Mouse (Mus musculus): ENCODE measurements around the gene Stap2. TPM values are rescaled to one million over a fixed set of nuclear protein-coding genes. Genes with fewer than 3 reads are reported as not detected.

The Stap2 gene
- polyA plus RNA-seq, 1 experiment from 2014 or later, result 25.9 TPM

DNA sequence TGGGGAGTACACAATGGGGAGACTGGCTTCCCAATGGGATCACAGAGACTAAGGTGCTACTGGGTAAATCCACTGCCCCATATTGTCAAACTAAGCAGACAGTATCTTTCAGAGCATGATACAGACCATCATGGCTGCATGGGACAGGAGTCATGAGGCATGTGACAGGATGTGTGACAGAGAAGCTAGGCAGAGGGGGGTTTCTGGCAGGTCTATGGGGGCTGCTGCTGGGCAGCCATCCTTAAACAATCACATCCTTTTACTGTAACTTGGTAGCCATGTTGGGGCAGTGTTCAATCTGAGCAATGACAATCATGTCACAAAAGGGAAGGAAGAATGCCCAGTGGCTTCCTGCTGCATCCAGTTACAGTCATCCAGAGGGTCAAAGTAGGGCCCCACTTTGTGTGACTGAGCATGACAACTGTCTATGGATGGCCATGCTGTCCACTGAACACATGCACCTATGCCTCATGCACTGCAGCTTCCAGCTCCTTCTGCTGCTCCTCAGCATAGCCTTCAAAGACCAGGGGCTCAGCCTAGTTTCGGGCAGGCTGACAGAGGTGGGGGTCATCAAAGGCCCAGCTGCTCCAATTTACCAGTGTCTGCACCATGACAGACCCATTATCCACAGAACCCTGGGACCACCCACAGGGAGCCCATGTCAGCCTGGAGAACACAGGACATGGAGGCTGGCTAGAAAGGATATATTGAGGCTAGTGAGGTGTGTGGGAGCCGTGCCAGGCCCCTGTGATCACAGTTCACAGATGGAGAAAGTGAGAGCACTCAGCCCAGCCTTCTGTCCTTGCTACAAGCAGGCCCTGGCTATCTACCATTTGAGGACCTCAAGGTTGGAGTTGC lies 17.0 kb upstream of the Stap2 start:
- ATAC-seq (replicated peaks; ENCODE audit: low FRiP score, low TSS enrichment, low read depth) (no peak), DNase-seq (ENCODE audit: low spot score) (no peak)
- Histone ChIP-seq H3K9ac (ENCODE audit: low read length) (no peak overlapping the region), H3K9me3 (ENCODE audit: control insufficient read depth, low read length) (no peaks in the 10 kb centered on the region), H3K36me3 (ENCODE audit: control insufficient read depth, insufficient read depth, low read length) (peaks cover 37% of the 10 kb centered on the region), H3K4me3 (ENCODE audit: low read depth, low read length) (no peak overlapping the region), H3K27me3 (replicated peaks; ENCODE audit: control insufficient read depth, insufficient read depth, low read length) (no peaks in the 10 kb centered on the region), H3K4me2 (ENCODE audit: low read length) (no peak overlapping the region), H3K27ac (ENCODE audit: low read depth) (no peak overlapping the region), H3K4me1 (replicated peaks; ENCODE audit: control insufficient read depth, insufficient read depth, low read length) (no peaks in the 10 kb centered on the region)
- WGBS, result 71% methylated on average over 2 of the region's 2 CpGs

DNA sequence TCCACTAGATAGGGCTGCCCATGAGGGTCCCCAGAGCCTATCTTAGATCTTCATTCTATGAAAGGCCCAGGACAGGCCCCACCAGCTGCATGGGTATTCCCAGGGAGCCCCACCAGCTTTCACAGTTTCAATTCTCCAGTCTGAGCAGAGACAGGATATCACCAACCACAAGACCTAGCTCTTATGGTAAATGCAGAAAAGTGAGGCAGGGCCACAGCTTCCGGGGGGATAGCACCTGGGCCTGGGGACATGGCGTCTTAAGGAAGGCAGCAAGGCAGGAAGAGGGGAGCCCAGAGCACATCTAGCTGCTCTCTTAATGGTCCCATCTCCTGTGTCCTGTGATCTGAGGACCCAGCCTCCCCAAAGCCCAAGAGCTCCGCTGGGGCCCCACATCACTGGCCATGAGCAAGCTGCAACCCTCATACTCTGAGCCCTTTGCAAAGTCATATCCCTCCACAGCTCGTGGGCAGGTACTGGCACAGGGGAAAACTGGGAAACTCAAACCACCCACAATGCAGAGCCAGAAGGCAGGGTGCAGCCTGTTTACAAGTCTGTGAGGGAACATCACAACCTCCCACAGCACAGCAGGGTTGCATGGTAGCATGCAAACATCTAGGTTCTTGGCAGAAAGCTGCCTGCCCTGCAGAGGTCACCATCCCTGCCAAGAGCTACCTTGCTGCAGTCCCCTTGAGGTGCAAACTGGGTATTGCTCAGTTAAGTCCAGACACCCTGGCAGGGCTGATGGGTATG lies 16.0 kb upstream of the Stap2 start:
- Histone ChIP-seq H3K27ac (ENCODE audit: low read depth) (no peak overlapping the region), H3K9ac (ENCODE audit: low read length) (no peak overlapping the region), H3K4me1 (replicated peaks; ENCODE audit: control insufficient read depth, insufficient read depth, low read length) (no peaks in the 10 kb centered on the region), H3K27me3 (replicated peaks; ENCODE audit: control insufficient read depth, insufficient read depth, low read length) (no peaks in the 10 kb centered on the region), H3K4me3 (ENCODE audit: low read depth, low read length) (no peak overlapping the region), H3K36me3 (ENCODE audit: control insufficient read depth, insufficient read depth, low read length) (peaks cover 44% of the 10 kb centered on the region), H3K9me3 (ENCODE audit: control insufficient read depth, low read length) (no peaks in the 10 kb centered on the region), H3K4me2 (ENCODE audit: low read length) (no peak overlapping the region)
- DNase-seq (ENCODE audit: low spot score), result no peak
- 71% methylated on average over 4 of the region's 4 CpGs for WGBS
- ATAC-seq (replicated peaks; ENCODE audit: low FRiP score, low TSS enrichment, low read depth), result no peak

DNA sequence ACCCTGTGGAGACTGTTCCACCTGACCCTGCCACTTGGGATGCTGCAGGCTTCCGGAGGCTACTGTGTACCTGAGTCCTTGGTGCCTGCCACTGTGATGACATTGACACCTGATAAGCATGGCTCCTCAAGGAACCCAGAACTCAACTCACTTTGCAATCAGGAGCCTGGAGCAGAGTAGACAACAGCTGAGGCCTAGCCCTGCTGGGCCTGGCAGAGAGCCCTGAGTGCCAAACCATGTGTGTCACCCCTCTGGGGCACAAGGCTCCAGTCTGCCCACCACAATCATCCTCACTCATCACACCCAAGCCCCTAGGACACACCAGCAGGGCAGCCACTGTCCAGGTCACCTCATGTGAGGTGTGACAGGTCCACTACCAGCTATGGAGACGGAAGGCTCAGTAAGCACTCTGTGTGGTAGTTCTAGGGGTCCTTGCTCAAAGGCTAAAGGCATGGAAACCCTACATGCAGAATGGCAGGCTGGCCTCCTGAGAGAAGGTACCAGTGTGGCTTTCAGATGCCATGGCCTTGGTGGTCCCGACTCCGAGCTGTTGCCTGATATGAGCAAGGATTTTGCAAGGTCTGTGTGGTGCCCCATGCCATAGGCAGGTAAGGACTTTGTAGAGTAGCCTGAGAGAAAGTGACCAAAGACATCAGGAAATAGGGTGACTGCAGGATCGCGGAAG lies 15.2 kb upstream of the Stap2 start:
- no peak overlapping the region for H3K4me2 ChIP-seq (ENCODE audit: low read length)
- no peaks in the 10 kb centered on the region for H3K9me3 ChIP-seq (ENCODE audit: control insufficient read depth, low read length)
- 95% methylated on average over 6 of the region's 6 CpGs for WGBS
- no peak for ATAC-seq (replicated peaks; ENCODE audit: low FRiP score, low TSS enrichment, low read depth)
- DNase-seq (ENCODE audit: low spot score), result no peak
- no peaks in the 10 kb centered on the region for H3K27me3 ChIP-seq (replicated peaks; ENCODE audit: control insufficient read depth, insufficient read depth, low read length)
- H3K9ac ChIP-seq (ENCODE audit: low read length), result no peak overlapping the region
- H3K27ac ChIP-seq (ENCODE audit: low read depth), result no peak overlapping the region
- no peaks in the 10 kb centered on the region for H3K4me1 ChIP-seq (replicated peaks; ENCODE audit: control insufficient read depth, insufficient read depth, low read length)
- H3K4me3 ChIP-seq (ENCODE audit: low read depth, low read length), result no peak overlapping the region
- peaks cover 52% of the 10 kb centered on the region for H3K36me3 ChIP-seq (ENCODE audit: control insufficient read depth, insufficient read depth, low read length)

- Histone ChIP-seq H3K4me2 (ENCODE audit: low read length) (no peak overlapping the region), H3K4me3 (ENCODE audit: low read depth, low read length) (no peak overlapping the region), H3K9me3 (ENCODE audit: control insufficient read depth, low read length) (no peaks in the 10 kb centered on the region), H3K27ac (ENCODE audit: low read depth) (no peak overlapping the region), H3K36me3 (ENCODE audit: control insufficient read depth, insufficient read depth, low read length) (peaks cover 62% of the 10 kb centered on the region), H3K4me1 (replicated peaks; ENCODE audit: control insufficient read depth, insufficient read depth, low read length) (no peaks in the 10 kb centered on the region), H3K9ac (ENCODE audit: low read length) (no peak overlapping the region), H3K27me3 (replicated peaks; ENCODE audit: control insufficient read depth, insufficient read depth, low read length) (no peaks in the 10 kb centered on the region)
- ATAC-seq (replicated peaks; ENCODE audit: low FRiP score, low TSS enrichment, low read depth) (peak; percentile 45), DNase-seq (ENCODE audit: low spot score) (peak; percentile 65)
- 69% methylated on average over 20 of the region's 20 CpGs for WGBS
These were observed 13.2 kb upstream of the Stap2 start for GRCm38 (mm10) chr17:56018347-56019131.

GRCm38 (mm10) chr17:56017848-56018247 lies 12.5 kb upstream of the Stap2 start:
- Histone ChIP-seq H3K9me3 (ENCODE audit: control insufficient read depth, low read length) (no peaks in the 10 kb centered on the region), H3K9ac (ENCODE audit: low read length) (no peak overlapping the region), H3K27ac (ENCODE audit: low read depth) (no peak overlapping the region), H3K27me3 (replicated peaks; ENCODE audit: control insufficient read depth, insufficient read depth, low read length) (no peaks in the 10 kb centered on the region), H3K4me2 (ENCODE audit: low read length) (no peak overlapping the region), H3K4me1 (replicated peaks; ENCODE audit: control insufficient read depth, insufficient read depth, low read length) (no peaks in the 10 kb centered on the region), H3K36me3 (ENCODE audit: control insufficient read depth, insufficient read depth, low read length) (peaks cover 69% of the 10 kb centered on the region), H3K4me3 (ENCODE audit: low read depth, low read length) (no peak overlapping the region)
- WGBS, result 84% methylated on average over 7 of the region's 7 CpGs
- no peak for ATAC-seq (replicated peaks; ENCODE audit: low FRiP score, low TSS enrichment, low read depth)
- no peak for DNase-seq (ENCODE audit: low spot score)

GRCm38 (mm10) chr17:56016793-56017785 lies 11.7 kb upstream of the Stap2 start:
- ATAC-seq (replicated peaks; ENCODE audit: low FRiP score, low TSS enrichment, low read depth) (no peak), DNase-seq (ENCODE audit: low spot score) (no peak)
- Histone ChIP-seq H3K27ac (ENCODE audit: low read depth) (no peak overlapping the region), H3K36me3 (ENCODE audit: control insufficient read depth, insufficient read depth, low read length) (peaks cover 75% of the 10 kb centered on the region), H3K4me1 (replicated peaks; ENCODE audit: control insufficient read depth, insufficient read depth, low read length) (no peaks in the 10 kb centered on the region), H3K9ac (ENCODE audit: low read length) (no peak overlapping the region), H3K9me3 (ENCODE audit: control insufficient read depth, low read length) (no peaks in the 10 kb centered on the region), H3K4me2 (ENCODE audit: low read length) (no peak overlapping the region), H3K27me3 (replicated peaks; ENCODE audit: control insufficient read depth, insufficient read depth, low read length) (no peaks in the 10 kb centered on the region), H3K4me3 (ENCODE audit: low read depth, low read length) (no peak overlapping the region)
- 79% methylated on average over 15 of the region's 15 CpGs for WGBS

GRCm38 (mm10) chr17:56016382-56016781 lies 11.0 kb upstream of the Stap2 start:
- no peak overlapping the region for H3K4me3 ChIP-seq (ENCODE audit: low read depth, low read length)
- no peaks in the 10 kb centered on the region for H3K27me3 ChIP-seq (replicated peaks; ENCODE audit: control insufficient read depth, insufficient read depth, low read length)
- no peaks in the 10 kb centered on the region for H3K9me3 ChIP-seq (ENCODE audit: control insufficient read depth, low read length)
- H3K36me3 ChIP-seq (ENCODE audit: control insufficient read depth, insufficient read depth, low read length), result peaks cover 82% of the 10 kb centered on the region
- ATAC-seq (replicated peaks; ENCODE audit: low FRiP score, low TSS enrichment, low read depth) (no peak), DNase-seq (ENCODE audit: low spot score) (no peak)
- no peak overlapping the region for H3K4me2 ChIP-seq (ENCODE audit: low read length)
- 87% methylated on average over 8 of the region's 8 CpGs for WGBS
- no peak overlapping the region for H3K9ac ChIP-seq (ENCODE audit: low read length)
- H3K27ac ChIP-seq (ENCODE audit: low read depth), result no peak overlapping the region
- no peaks in the 10 kb centered on the region for H3K4me1 ChIP-seq (replicated peaks; ENCODE audit: control insufficient read depth, insufficient read depth, low read length)
